7 mouse cellular contexts compared by ENCODE assay signal in the genomic region with DNA sequence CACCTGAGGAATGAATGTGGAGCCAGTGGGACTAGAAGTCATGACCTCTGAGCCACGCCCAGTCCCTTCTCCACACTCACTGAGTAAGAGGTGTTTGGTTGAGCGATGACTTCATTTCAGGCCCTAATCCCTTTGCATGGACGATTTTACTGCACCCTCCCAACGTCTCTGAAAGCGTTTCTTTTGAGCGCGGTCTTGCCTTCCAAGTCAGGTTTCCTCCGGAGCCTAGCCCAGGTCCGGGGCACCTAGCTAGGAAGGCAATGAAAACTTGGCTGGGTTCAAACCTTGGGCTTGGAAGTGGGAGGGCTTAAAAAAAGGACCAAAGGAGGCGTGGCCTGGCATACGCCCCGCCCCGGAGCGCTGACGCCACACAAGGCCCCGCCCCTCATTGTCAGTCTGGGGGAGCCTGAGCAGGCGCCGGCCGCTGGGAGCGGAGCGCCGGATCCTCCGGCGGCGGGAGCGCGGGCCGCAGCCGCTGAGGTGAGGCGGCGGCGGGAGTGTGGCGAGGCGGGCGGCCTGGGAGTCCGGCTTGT. TPM values are rescaled to one million over a fixed set of nuclear protein-coding genes. Genes with fewer than 3 reads are reported as not detected.
DNase-seq lines count a peak whose midpoint lies in the region; ATAC-seq lines count a peak whose summit lies in the region.

Luzp1 (plus strand) TSS at position 391 of the 533 bp plus-strand sequence.

- peak within 1 kb of the TSS; percentile 74 for H3K4me2 ChIP-seq in intestine, embryonic 16.5 days (ENCODE audit: low read depth, low read length)
- H3K4me2 ChIP-seq in midbrain, embryonic 11.5 days: peak within 1 kb of the TSS; percentile 53

- H3K4me3 ChIP-seq in intestine, embryonic 16.5 days (ENCODE audit: low read length): peak within 1 kb of the TSS; percentile 96
- peak within 1 kb of the TSS; percentile 92 for H3K4me3 ChIP-seq in midbrain, embryonic 11.5 days (ENCODE audit: low read depth, low read length)

- peak within 1 kb of the TSS; percentile 96 for H3K9ac ChIP-seq in intestine, embryonic 16.5 days (ENCODE audit: low read depth, low read length)
- H3K9ac ChIP-seq in midbrain, embryonic 11.5 days (ENCODE audit: low read length): peak within 1 kb of the TSS; percentile 94

- peak within 1 kb of the TSS; percentile 98 for H3K27ac ChIP-seq in intestine, embryonic 16.5 days (ENCODE audit: low read length)
- peak within 1 kb of the TSS; percentile 91 for H3K27ac ChIP-seq in midbrain, embryonic 11.5 days (ENCODE audit: low read depth, low read length)

- intact Hi-C loops in left cerebral cortex, postnatal 36 days (cut with DNase I): no loop called here

- DNase-seq in adrenal gland, adult 8-10 months: peak; percentile 91
- peak; percentile 97 for DNase-seq in embryo, embryonic 9.5 days (ENCODE audit: extremely low spot score)
- peak; percentile 88 to 92 for DNase-seq in gastrocnemius, postnatal 4 days (ENCODE audit: low spot score in 2 of 2)
- peak; percentile 91 to 93 for DNase-seq in left cerebral cortex, postnatal 36 days (ENCODE audit: low spot score in 2 of 2)
- peak; percentile 100 for DNase-seq in midbrain, embryonic 11.5 days (ENCODE audit: low spot score, missing footprints)
- DNase-seq in skeletal muscle tissue, adult 2 months (ENCODE audit: low read depth, low spot score): peak; percentile 88

- peak; percentile 91 for ATAC-seq in intestine, embryonic 16.5 days
- peak; percentile 95 for ATAC-seq in midbrain, embryonic 11.5 days (ENCODE audit: low FRiP score)

- no peaks in the 10 kb centered on the region for H3K27me3 ChIP-seq in intestine, embryonic 16.5 days (replicated peaks; ENCODE audit: control insufficient read depth, insufficient read depth, low read length)
- H3K27me3 ChIP-seq in midbrain, embryonic 11.5 days (ENCODE audit: control insufficient read depth, insufficient read depth, low read length): peaks cover under 1% of the 10 kb centered on the region; the same call in 1 of the 2 replicates

- H3K9me3 ChIP-seq in intestine, embryonic 16.5 days (ENCODE audit: control insufficient read depth, low read length): no peaks in the 10 kb centered on the region
- no peaks in the 10 kb centered on the region for H3K9me3 ChIP-seq in midbrain, embryonic 11.5 days (ENCODE audit: control insufficient read depth, low read length)

- peaks cover 34% of the 10 kb centered on the region for H3K4me1 ChIP-seq in intestine, embryonic 16.5 days (ENCODE audit: control insufficient read depth, insufficient read depth, low read length)
- peaks cover 11% of the 10 kb centered on the region for H3K4me1 ChIP-seq in midbrain, embryonic 11.5 days (ENCODE audit: control insufficient read depth, insufficient read depth, low read length)

- WGBS in intestine, embryonic 16.5 days: under 1% methylated on average over 36 of the region's 36 CpGs
- WGBS in midbrain, embryonic 11.5 days: 1% methylated on average over 36 of the region's 36 CpGs

- no peaks in the 10 kb centered on the region for H3K36me3 ChIP-seq in intestine, embryonic 16.5 days (ENCODE audit: control insufficient read depth, insufficient read depth, low read length)
- H3K36me3 ChIP-seq in midbrain, embryonic 11.5 days (ENCODE audit: control insufficient read depth, insufficient read depth, low read length): no peaks in the 10 kb centered on the region

RNA-seq across cellular contexts. Expression of gene Luzp1, which starts in this region (rescaled TPM):
- 10 to 100 TPM; 26.4 to 46.4 (median 40.1) TPM for total RNA-seq in adrenal gland, adult 8-10 months (2022)
- 10 to 100 TPM; 32.6 to 36.2 TPM for total RNA-seq in gastrocnemius, postnatal 4 days (2021)
- polyA plus RNA-seq in intestine, embryonic 16.5 days (2015; fragmentation: Nextera tagmentation; extraction: Ambion mirVana): 96.8 and 115 TPM in 2 replicates
- total RNA-seq in left cerebral cortex, postnatal 36 days (2021): 10 to 100 TPM; 74.6 to 75.0 TPM
- polyA plus RNA-seq in midbrain, embryonic 11.5 days (2014; fragmentation: Nextera tagmentation; extraction: Ambion mirVana): 94.2 and 99.5 TPM in 2 replicates

Comparison
In these comparisons a context has a peak if more than half of its experiments do, and no peak if none do; other contexts are left out.
1. Peak in every context shown above with its lines: DNase-seq, ATAC-seq, H3K4me3 ChIP-seq and H3K27ac ChIP-seq.